Mouse (Mus musculus) adrenal gland, postnatal 4 days (tissue): ENCODE results near the gene Tmem140. TPM values are rescaled to one million over a fixed set of nuclear protein-coding genes. Genes with fewer than 3 reads are reported as not detected.

Experiments
- DNase-seq, 2 experiments: peaks; one replicate each; pipeline ENCODE4 v3.0.0; 2021 to 2022; ENCODE audit warnings: low spot score in 2 of 2, mixed read lengths in 2 of 2
- total RNA-seq, 2 experiments: library from RNA; stranded (reverse); gene quantifications; 2 replicates each; pipeline ENCODE4 v1.2.3; 2021

Tmem140 gene
- total RNA-seq, 2 experiments from 2014 or later = 15.4 to 16.8 TPM

DNA sequence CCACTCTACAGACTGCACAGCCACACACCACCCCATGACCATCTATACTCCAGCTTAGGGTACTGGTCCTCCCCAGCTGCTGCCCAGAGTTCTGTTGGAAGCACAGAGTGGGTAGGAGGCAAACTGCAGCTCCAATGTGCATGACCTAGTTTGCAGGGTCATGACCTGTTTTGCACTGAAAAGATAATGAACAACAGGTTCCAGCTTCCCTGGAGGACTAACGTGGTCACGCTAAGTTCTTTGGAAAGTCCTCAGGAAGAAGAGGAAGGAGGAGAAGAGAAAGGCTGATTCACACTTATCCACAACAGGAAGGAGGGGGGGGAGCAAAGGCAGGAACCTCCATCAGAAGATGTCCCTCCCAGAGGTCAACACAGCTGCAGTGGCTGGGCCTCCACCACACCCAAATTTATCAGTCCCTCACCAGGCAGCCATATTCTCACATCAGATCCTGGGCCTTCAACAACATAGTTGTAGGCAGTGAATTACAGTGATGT is 44.2 kb downstream of the Tmem140 start:
- DNase-seq = no peak

DNA sequence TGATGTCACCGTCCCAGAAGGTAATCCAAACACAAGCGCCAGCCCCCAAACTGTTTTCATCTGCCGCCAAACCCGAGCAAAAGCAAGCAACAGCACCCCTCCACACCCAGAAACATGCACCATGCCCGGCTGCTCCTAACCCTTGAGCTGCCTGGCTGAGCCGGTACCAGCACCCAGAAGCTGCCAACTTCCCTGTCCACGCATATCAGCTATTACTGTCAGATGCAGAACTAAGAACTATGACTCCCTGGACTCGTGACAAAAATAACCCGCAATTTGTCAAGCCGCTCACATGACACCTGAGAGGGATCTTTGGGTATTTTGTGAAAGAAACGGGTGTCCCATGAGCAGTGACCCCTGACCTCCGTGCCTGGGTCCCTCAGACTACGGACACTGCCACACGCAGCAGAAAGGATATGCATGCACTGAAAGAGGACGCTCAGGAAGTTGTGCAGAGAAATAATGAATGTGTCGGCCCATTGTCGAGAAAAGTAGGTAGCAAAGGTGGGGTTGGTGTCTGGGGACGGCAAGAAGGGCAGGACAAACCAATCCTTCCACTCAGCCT is 44.8 kb downstream of the Tmem140 start:
- no peak for DNase-seq

DNA sequence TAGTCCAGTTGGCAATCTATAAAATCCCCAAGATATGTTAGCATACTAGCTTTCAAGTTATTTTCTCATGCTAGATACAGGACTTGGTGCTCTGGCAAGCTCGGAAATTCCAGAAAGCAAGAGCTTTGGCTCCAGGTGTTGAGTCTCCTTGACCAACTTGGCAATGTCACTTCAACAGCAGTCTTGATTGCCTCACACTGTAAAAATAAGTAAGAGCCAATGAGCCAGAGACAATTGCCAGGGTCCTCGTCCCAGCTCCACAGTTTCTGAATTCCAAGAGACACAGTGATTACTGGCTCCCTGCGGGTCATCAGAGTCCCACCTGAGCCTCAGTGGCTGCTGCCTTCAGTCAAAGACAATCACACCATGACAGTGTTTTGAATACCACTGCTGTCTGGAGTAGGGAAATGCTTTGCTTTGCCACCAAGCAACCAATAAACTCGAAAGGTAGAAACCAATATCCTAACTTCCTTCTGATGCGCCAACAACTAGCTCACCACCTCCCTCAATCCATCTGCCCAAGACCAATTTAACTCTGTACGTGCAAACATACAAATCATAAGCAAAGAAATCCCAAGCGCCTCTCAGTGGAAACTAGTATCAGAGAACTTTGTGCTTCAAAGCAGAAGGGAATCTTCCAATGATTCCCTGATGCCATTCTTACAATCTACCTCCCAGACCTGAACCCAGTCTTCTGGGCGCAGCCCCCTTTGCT is 46.8 kb downstream of the Tmem140 start:
- DNase-seq = no peak

DNA sequence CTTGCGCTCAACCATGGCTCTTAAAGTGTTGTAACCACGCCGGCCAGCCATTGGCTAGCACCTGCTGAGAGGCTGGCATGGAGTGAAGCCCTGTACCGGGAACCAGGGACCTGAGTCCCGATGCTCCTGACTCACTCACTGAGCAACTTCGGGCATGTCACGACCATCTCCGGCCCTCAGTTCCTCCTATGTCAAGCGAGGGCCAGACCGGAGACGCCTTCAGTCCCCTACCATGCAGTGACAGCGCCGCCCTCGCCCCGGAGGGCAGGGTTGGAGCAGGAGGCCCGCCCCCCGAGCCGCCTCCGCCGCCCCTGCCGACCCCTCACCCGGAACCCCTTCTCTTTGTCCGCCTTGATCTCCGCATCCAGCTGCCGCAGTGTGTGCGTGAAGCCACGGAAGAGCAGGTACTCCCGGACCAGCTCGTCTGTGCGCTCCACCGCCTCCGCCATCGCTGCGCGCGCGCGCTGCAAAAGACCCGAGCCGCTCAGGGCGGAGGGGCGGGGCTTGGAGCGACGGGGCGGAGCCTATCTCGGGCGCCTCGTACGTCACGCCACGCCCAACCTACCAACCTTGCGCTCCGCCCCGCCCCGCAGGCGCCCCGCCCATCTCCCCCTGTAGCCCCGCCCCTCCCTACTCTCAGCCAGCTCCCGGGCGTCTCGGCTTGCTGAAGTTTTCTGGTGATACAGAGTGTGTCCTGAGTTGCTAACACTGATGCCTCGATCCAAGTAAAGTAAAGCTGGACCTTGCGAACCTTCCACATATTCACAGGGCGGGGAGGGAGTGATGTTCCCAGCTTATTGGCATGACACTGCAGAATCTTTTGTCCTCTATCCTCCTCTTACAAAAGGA is 47.6 kb downstream of the Tmem140 start, which contains the start of gene Wdr91:
Gene Wdr91 (minus strand): TSS at position 506 of the 849 bp plus-strand sequence.
- peak; percentile 87 to 89 for DNase-seq

DNA sequence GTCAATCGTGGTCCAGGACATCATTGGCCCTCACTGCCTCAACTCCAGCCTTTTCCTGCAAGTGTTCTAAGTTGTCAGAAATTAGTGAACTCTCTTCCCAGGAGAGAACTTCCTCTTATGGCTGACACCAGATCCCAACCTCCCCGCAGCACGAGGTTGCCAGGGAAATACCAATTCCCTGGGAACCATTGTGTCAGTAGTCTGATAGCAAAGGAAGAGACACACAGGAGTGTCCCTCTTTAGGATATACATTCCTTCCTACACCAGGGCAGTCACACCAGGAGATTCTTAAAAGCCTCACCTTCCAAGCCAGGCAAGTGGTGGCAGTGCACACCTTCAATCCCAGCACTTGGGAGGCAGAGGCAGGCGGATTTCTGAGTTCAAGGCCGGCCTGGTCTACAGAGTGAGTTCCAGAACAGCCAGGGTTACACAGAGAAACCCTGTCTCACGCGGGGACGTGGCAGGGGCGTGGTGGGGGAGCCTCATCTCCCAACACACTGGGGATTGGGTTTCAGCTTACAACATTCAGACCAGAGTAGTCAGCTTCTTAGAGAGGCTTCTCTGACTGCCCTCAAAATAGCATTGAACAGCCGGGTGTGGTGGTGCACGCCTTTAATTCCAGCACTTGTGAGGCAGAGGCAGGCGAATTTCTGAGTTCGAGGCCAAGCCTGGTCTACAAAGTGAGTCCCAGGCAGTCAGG is 50.5 kb downstream of the Tmem140 start:
- DNase-seq = no peak

DNA sequence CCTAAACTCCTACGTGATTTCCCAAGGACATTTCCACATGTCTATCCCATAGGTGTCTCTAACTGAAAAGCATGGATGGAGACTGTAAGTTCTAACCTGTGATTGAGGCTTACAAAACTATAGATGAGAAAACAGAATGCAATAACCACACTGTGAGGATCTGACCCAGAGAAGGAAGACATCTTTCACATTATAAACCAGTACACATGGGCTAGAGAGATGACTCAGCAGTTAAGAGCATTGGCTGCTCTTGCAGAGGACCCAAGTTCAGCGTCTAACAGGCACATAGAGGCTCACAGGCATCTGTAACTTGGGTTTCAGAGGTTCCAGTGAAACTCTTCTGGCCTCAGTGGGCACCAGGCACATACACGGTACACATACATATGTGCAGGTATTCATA is 51.5 kb downstream of the Tmem140 start:
- DNase-seq = no peak

DNA sequence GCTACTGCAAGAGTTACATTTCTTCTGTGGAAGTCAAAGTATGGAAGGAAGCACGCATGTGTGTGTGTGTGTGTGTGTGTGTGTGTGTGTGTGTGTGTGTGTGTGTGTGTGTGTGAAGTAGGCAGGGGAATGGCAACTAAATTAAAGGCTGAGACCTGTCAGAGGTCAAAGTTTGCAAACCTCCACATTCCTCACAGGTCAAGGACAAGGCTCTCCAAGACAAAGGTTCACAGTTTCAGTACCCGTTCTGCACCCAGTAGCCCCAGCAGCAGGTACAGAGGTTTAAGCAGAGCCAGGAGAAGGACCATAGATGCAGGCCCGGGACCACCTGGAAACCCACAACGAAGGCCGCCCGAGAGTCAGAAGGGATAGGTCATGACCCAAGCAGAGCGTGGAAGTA is 56.2 kb downstream of the Tmem140 start:
- DNase-seq = no peak

DNA sequence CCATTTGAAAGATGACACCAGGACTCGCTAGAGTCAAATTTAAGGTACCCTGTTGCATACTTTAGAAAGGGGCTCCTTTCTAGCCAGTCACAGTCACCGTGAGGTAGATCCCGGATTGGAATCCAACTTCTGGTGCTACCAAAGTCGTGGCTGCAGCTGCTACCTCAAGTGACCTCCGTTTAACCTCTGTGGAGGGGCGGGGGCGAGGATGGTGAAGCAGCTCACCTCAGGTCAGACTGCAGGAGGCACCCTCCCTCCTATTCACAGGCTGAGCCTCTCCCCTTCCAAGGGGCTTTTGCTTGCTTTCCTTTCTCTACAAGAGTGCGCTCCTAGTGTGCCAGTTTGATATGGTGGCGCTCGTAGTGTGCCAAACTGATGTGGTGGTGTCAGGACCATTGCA is 57.0 kb downstream of the Tmem140 start, which contains the start of gene Stra8:
Gene Stra8 (plus strand): TSS at position 208 of the 400 bp plus-strand sequence.
- DNase-seq = no peak

DNA sequence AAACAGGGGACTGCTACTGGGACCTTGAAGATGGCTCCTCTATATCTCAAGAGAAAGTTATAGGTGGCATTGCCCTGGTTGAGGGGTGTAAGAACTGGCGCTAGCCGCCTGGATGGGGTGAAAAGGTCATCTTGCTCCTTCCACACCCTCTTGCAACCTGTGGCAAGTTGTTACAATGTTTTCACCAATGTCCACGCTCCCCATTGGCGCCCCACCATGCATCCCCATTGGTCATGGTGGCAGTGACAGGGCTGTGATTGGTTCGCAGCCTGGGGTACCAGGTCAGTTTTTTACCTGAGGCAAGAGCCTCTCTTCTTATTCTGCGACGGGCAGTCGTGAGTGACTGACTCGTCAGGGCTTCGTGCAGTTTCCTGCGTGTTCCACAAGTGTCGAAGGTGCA is 57.7 kb downstream of the Tmem140 start:
- DNase-seq = no peak

DNA sequence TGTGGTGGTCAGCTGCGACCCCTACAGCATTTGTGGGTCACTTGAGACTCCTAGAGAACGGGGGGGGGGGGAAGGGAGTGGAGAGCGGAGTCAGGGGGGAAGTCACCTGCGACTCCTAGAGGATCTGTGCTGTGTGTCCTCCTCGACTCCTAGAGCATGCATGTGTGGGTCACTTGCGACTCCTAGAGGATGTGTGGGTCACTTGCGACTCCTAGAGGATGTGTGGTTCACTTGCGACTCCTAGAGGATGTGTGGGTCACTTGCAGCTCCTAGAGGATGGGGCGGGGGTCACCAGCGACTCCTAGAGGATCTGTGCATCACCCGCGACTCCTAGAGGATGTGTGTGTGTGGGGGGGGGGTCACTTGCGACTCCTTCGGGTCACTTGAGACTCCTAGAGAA is 59.0 kb downstream of the Tmem140 start:
- DNase-seq = no peak

Other genes starting within 250 kb of the Tmem140 start
- gene Agbl3, start 82.7 kb upstream of the Tmem140 start, total RNA-seq = 10 to 100 TPM; 22.1 to 24.7 TPM
- gene Cyren, start 14.9 kb downstream of the Tmem140 start, total RNA-seq = 1 to 10 TPM; 8.8 to 9.8 TPM
- 10 to 100 TPM; 23.9 to 24.7 TPM for gene Wdr91, start 47.7 kb downstream of the Tmem140 start, total RNA-seq
- gene Stra8, start 57.0 kb downstream of the Tmem140 start, total RNA-seq = not detected
- gene Slc23a4, start 125.3 kb downstream of the Tmem140 start, total RNA-seq = under 1 TPM; 0.48 to 0.92 TPM